Mouse (Mus musculus): Measurements from ENCODE around the gene Dus2. TPM values are rescaled to one million over a fixed set of nuclear protein-coding genes. Genes with fewer than 3 reads are reported as not detected.
A peak's percentile ranks its signal among the peaks of the same experiment; 100 is the strongest.

Dus2 gene
- 10 to 100 TPM; 15.9 to 18.2 TPM for total RNA-seq (2021)
- long read RNA-seq, experiment 1, transcript Dus2-201 (16 exons, 1,860 nt) = major isoform, 14 of 20 reads
- long read RNA-seq, experiment 1, partial matches to known transcripts = 1 of 20 reads
- long read RNA-seq, experiment 1, other reads (novel, unspliced or antisense) = 4 of 20 reads
- long read RNA-seq, experiment 2, transcript Dus2-201 (16 exons, 1,860 nt) = major isoform, 20 of 27 reads
- long read RNA-seq, experiment 2, partial matches to known transcripts = 1 of 27 reads
- long read RNA-seq, experiment 2, other reads (novel, unspliced or antisense) = 5 of 27 reads

DNA sequence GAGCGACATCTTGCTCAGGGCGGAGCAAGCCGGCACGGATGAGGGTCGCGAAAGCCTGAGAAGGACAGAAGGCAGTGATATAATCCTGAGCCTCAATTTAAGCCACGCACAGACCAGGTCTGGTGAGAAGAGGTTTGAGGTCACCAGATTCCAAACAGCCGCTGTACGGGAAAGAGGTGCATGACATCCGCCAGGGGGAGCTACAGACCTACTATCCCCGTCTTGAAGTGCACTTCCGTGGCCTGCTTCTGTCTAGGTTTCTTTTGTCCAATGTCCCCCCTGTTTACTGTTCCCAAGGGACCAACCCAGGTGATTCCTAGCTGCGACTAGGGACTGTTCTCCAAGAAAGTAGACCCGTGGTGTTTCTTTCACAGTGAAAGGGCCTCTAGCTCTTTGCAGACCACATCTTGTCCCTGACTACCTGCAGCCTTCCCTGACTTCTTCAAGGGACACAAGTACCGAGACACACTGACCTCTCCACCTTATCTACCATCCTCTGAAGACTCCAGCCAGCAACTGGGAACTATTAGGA lies at the start of gene Dus2:
Gene Dus2, plus strand, starts transcription at position 482 of the 532 bp plus-strand sequence.
- intact Hi-C loops (cut with DNase I) = no loop called here

DNA sequence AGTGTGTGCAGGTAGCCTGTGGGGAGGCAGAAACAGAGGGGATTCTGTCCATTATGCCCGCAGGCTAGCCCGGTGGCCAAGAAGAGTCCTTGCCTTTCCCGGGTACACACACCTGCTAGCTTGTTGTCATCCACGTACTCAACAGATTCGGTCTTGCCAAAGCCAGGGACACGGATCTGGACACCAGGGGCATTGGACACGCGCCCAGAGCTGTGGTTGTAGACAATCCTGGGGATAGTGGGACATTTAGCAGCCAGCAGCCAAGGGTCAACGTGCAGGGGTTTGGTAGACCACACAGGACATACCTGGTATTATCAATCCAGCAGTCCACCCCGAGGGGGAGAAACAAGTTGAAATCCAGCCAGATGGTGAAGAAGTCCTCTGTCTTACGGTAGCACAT lies 49.1 kb upstream of the Dus2 start:
- no peak for DNase-seq (ENCODE audit: low spot score in 2 of 2)
- intact Hi-C loops (cut with DNase I) = no loop called here

More for the DNA sequence above, at the start of gene Dus2:
- peak; percentile 45 to 70 for DNase-seq (ENCODE audit: low spot score in 2 of 2)

DNA sequence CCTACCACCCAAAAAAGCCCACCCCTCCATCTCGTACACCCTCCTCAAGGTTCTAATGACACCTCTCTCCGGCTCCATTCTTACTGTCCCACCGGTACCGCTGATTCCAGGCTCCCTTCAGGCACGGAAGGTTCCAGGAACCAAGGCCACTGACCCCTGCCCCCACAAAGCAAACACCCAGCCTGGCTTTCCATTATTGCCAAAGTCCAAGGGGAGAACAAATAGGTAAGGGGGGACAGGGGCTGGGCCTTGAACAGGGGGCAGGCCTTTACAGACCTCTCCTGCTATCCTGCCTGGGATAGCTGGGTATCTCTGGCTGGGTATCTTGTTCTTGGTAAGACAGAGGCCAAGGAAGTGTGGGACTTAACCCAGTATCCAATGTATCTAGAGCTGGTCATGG lies 48.6 kb upstream of the Dus2 start:
- no peak for DNase-seq (ENCODE audit: low spot score in 2 of 2)
- intact Hi-C loops (cut with DNase I) = no loop called here

DNA sequence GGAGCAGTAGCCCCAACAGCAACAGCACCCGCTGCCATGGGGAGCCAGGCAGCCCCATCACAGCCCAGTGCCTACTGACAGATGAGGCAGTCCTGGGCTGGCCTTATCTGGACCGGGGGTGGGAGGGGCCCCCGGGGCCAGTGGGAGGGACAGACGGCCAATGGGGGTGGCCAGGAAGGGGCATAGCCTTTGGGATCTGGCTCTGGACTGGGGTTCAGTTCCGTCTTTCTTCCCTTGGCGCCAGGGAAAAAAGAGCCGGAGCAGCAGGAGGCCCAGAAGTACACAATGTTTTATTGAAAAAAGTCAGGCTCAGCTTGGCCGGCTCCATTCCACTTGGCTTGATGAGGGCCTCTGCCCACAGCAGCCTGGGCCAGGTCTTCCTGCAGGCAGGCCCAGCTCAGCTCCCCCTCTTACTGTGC lies 47.8 kb upstream of the Dus2 start, which contains the start of gene Lcat:
Gene Lcat, minus strand, starts transcription at position 62 of the 419 bp plus-strand sequence.
- no peak for DNase-seq (ENCODE audit: low spot score in 2 of 2)
- intact Hi-C loops (cut with DNase I) = no loop called here

DNA sequence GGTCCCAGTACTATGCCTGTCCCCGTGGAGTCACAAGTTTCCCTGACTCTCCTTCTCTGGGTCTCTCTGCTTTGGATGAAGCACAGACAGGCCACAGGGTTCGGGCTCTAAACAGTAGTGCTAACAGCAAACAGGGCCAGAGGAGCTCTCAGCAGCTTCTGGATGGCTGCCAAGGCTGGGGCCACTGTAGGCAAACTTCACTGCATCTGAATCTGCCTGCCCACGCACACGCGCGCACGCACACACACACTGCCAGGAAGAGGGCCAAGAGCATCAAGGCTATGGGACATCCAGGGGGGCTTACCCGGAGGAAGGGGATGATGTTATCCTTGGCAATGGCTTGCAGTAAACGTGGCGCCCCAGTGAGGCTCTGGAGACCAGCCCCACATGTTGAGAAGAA lies 41.8 kb upstream of the Dus2 start:
- DNase-seq (ENCODE audit: low spot score in 2 of 2) = peak; percentile 73 to 80
- intact Hi-C loops (cut with DNase I) = no loop called here

DNA sequence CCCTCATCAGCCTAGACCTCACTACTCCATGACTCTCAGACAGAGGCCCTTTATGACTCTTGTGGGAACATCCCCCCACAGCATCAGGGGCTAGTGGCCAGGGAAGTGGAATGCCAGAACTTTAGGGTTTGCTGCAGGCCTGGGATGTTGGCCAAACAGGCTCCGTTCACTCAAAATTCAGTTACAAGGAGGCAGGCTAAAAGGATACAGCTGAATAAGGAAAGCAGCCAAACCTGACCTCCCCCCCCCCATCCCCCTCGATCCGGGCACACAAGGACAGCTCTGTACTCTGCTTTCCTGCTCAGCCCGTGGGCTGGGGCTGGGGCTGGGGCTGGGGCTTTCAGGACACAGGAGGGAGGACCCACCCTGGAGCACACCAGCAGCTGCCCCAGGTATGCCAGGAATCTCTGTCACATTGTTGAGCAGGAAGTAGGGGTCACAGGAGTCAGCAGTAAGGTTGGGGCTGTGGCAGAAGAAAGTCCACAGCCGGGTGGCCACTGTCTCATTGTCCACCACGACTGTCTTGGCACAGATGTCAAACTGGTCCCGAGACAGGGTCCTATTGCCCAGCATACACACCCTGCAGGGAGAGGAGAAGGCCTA lies 40.0 kb upstream of the Dus2 start:
- intact Hi-C loops (cut with DNase I) = no loop called here
- peak; percentile 50 to 57 for DNase-seq (ENCODE audit: low spot score in 2 of 2)

DNA sequence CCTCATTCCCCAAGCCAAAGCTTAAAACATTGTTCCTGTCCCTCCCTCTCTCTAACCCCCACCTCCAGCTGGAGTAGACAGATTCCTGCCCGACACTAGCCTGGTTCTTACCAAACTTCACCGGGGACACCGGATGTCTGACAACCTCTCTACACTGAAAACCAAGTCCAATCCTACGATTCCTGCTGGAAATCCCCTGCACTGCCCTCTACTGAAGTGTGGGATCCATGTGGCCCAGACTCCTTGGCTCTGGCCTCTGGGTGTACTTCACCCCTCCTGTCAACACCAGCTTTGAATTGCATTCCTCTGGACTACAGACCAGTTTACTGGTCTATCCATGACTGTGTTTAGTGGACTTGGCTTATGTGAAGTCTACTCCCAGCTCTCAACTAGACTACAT lies 34.6 kb upstream of the Dus2 start:
- intact Hi-C loops (cut with DNase I) = no loop called here

DNA sequence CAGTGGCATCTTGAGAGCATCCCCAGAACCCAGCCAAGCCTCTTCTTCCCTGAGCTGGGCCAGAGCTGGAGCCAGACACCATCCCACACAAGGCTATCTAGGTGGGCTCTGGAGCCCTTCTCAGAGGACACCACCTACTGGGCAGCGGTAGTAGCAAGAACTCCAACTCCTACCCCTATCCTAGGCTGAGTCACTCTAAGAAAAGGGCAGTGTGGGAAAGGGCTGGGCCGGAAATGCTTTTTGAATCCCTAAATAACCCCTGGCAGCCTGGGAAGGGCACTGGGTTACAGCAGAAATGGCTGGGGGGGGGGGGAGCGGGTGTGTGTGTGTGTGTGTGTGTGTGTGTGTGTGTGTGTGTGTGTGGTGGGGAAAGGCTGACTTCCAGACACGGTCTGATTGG lies 33.3 kb upstream of the Dus2 start:
- no peak for DNase-seq (ENCODE audit: low spot score in 2 of 2)
- intact Hi-C loops (cut with DNase I) = no loop called here

More for the DNA sequence above, 34.6 kb upstream of the Dus2 start:
- DNase-seq (ENCODE audit: low spot score in 2 of 2) = no peak

DNA sequence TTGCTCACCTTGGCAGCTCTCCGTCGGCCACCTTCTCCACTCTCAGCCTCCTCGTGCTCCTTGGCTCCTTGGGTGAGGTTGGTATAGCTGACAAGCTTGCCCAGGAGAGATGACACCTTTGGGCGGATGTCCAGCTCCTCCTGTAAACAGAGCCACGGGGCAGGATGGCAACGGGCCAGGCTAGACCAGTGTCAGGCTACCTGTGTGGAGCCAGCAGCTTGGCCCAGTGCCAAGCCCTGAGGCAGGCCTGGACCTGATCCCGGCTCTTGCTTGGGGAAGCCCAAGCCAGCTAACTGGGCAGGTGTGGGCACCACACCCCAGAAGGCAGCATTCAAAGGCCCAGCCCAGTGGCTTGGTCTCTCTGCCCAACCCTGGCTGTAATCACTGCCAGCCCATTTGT lies 31.8 kb upstream of the Dus2 start:
- no peak for DNase-seq (ENCODE audit: low spot score in 2 of 2)
- intact Hi-C loops (cut with DNase I) = no loop called here

DNA sequence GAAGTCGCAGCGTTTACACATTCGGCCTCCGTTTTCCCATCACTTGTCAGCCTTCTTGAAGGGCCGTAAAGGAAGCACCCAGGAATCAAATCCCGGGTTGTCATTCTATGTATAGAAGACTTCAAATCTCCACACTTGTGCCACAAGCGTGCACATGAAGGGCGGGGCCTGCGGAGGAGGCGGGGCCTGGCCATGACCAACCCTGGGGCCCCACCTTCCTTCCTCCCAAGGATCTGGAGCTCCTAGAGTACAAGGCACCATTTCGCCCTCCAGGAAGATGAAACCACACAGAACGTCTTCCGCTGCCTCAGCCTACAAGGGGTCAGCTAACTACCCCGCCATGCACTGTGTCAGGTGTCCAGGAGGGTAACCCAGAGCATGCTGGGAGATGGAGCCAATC lies 30.0 kb upstream of the Dus2 start:
- intact Hi-C loops (cut with DNase I) = no loop called here
- DNase-seq (ENCODE audit: low spot score in 2 of 2) = no peak

DNA sequence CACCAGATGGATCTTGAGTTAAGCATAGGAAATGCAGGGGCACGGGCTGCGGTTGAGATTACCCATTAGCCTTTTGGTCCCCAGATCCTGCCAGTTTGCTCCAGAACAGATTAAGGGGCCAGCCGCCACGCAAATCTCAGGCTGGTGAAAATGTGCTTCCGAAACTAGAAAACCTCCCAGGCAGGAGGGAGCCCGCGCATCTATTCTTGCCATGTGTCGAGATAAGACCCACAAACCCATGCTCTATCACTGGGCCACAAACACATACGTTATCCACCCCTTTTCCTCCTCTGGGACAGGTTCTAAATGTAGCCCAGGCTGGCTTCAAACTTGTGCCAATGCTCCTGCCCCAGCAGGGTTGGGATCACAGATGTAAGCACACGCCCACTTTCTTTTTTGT lies 29.6 kb upstream of the Dus2 start:
- intact Hi-C loops (cut with DNase I) = no loop called here
- DNase-seq (ENCODE audit: low spot score in 2 of 2) = no peak

DNA sequence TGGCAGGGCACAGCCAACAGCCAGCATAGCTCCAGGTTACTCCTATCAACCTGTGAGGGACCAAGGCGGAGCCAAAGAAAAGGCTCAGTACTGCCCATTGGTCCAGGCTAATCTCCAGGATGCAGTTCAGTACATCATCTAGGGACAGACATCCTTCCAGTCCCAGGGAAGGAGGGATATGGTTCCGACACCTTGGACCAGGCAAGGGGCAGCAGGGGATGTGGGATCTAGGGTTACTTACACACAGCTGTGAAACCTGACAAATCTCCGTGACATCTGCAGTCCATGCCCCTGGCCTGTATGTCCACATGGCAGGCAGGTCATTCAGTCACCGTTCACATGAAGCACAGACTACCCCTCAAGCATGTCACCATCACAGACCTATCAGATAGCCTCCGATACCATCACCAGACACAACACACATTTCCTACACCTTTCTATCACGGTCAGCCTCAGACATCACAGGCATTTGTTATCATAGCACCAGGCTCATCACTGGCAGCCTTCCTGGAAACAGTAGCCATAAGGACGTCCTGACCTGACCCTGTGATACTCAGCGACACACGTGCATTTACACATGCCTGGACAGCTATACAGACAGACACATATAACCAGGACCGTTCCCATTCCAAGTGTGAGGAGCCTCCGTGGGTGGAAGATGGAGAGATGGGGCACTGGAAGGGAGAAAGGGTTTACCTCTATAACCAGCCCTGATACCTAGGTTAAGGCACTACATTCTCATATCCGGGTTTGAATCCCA lies 26.5 kb upstream of the Dus2 start:
- intact Hi-C loops (cut with DNase I) = no loop called here
- no peak for DNase-seq (ENCODE audit: low spot score in 2 of 2)

DNA sequence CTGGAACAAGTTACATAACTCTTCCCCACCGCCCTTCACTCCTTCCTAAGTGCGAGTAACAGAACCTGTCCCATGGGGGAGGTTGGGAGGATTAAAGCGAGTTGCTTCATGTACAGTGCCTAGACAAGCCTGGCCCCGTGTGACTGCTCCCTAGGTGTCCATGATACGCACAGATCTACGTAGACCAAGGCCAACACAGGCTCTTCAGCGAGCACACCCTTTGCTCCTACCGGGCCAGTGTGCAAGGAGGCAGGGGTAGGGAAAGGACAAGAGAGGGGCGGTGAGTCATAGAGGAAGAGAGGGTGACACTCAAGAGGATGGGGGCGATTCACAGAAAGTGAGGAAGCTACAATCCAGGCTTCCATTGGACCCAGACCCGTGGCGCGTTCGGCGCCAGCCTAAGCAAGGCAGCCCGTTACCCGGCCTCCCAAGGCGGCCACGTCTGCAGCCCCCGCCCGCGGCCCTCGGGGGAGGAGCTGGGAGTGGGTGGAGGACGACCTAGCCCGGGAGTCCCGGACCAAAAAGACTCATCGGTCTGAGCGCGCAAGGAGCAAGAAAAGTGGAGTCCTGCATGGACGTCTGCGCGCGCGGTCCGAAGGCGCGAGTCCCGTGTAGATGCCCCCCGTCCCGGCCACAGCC lies 25.8 kb upstream of the Dus2 start:
- no peak for DNase-seq (ENCODE audit: low spot score in 2 of 2)
- intact Hi-C loops (cut with DNase I) = no loop called here

DNA sequence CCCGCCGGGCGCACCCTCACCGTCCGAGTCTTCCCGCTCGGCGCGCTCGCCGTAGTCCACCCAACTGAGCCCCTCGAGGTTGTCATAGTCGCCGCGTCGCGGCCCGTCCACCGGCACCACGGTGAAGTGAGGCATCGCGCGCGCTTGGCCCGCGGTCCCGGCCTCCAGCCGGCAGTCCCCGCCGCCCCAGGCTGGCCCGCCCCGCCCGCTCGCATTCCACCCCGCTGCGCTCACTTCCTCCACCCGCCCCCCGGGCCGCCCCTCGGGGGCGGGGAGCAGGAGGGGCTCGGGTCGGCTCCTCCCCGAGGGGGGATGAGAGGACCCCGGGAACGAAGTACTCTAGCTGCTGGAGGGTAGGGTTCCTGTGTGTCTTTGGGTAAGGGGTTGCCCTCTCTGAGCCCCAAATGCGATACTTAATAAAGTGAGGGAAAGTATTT lies 25.2 kb upstream of the Dus2 start, which contains the start of gene Slc12a4:
Gene Slc12a4, minus strand, starts transcription at position 193 of the 437 bp plus-strand sequence.
- intact Hi-C loops (cut with DNase I) = no loop called here
- DNase-seq (ENCODE audit: low spot score in 2 of 2) = peak in 1 of 2 experiments; percentile 27

DNA sequence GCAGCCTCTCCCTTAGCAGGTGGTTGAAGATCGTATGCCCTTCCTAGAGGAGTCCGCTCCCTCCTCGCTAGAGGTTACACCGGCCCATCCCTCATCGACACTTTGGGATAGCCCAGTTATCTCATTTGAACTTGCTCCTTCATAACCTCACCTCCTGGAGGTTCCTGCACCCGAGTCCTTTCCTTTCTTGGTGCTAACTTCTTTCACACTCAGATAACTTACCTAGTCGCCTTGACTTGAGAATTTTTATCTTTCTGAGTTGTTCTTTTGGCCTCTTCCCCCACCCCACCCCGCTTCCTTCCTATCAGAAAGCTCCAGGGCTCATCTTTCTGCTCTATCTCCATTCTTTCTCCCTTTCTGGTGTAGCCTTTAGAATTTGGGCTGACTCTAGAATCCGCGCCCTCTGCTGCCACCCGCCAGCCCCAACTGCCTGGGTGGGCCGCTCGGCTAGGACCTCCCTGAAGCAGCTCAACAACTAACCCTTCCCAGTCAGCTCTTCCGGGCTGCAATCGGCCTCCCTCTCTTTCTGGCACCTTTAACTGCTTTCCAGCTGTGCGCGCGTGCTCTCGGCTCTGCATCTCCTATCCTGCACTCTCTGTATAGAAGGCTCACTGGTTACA lies 24.3 kb upstream of the Dus2 start:
- intact Hi-C loops (cut with DNase I) = no loop called here
- no peak for DNase-seq (ENCODE audit: low spot score in 2 of 2)

DNA sequence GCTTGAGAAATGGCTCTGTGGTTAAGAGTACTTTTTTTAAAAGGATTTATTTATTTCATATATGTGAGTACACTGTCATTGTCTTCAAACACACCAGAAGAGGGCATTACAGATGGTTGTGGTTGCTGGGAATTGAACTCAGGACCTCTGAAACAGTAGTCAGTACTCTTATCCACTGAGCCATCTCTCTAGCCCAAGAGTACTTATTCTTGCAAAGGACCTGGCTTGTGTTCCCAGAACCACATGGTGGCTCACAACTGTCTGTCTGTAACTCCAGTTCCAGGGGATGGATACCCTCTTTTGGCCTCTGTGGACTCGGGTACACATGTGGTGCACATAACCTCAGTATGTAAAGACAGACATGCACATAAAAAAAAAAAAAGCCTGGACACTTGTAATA lies 21.8 kb upstream of the Dus2 start:
- intact Hi-C loops (cut with DNase I) = no loop called here
- DNase-seq (ENCODE audit: low spot score in 2 of 2) = no peak

DNA sequence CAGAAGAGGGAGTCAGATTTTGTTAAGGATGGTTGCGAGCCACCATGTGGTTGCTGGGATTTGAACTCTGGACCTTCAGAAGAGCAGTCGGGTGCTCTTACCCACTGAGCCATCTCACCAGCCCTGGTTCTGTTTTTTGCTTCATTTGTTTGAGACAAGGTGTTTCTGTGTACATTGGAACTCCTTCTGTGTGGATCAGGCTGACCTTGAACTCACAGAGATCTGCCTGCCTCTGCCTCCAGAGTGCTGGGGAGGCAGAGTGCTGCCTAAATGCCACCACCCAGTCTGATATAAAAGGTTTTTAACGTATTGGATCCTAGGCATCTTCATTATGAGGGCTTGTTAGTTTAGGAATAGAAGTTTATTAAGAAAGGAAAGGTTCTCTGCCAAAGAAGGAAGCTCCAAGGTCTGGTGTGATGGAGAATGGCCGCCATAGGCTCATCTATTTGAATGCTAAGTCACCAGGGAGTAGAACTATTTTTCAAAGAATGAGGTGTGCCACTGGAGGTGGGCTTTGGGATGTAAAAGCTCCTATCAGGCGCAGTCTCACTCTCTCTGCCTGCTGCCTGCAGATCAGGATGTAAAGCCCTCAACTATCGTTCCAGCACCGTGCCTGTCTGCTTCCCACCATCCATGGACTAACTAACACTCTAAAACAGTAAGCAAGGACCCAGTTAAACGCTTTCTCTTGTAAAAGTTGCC lies 20.0 kb upstream of the Dus2 start:
- intact Hi-C loops (cut with DNase I) = no loop called here
- DNase-seq (ENCODE audit: low spot score in 2 of 2) = no peak

DNA sequence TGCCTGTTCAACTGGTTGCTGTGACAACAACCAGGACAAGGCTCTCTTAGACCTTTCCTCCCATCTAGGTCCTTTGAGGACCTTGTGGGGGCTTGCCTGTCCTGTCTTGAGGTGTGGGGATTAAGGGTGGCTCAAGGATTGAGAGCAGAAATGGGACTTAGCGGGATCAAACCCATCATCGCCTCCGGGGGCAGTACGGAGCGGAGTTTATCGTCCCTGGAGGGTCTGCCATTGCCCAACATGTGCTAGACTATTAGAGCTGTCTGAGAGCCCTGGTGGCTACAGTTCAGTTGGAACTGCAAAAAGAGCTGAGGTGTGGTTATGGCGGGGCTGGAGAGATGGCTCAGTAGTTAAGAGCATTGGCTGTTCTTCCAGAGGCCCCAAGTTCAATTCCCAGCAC lies 15.8 kb upstream of the Dus2 start:
- intact Hi-C loops (cut with DNase I) = no loop called here
- no peak for DNase-seq (ENCODE audit: low spot score in 2 of 2)

DNA sequence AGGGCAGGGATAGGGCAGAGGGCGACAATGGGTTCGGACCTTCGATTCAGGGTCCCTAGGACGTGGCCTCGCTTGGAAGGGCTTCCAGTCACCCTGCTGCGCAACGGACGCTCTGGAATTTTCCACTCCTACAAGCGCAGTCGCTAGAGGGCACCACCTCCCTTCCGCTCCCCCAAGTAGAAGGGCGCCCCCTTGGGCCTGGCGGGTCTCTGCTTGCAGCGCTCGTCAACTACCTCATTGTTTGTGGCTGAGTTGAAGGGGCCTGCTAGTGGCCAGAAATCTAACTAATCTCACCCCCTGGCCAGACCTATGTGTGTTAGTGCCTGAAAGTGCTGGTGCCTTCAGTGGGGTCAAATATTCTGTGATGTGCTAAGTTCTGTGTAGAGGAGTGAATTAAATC lies 11.8 kb upstream of the Dus2 start, which contains the start of gene Dpep3:
Gene Dpep3, minus strand, starts transcription at position 105 of the 400 bp plus-strand sequence.
- intact Hi-C loops (cut with DNase I) = no loop called here
- DNase-seq (ENCODE audit: low spot score in 2 of 2) = no peak
